Mouse (Mus musculus) thymus, adult 2 months (tissue): ENCODE measurements around the gene Igf1r. TPM values are rescaled to one million over a fixed set of nuclear protein-coding genes. Genes with fewer than 3 reads are reported as not detected.

Experiments used
- DNase-seq: peaks from one replicate; pipeline ENCODE4 v3.0.0; 2021
- H3K27ac ChIP-seq: fragments of 200-500 bp; 2 replicates; pipeline ENCODE4 v1.5.1; 2012; ENCODE audit warnings: low read length, control low read depth; ENCODE audit not compliant: control insufficient read depth, insufficient read depth
- H3K27me3 ChIP-seq: fragments of 200-500 bp; 2 replicates; pipeline ENCODE4 v1.6.1; 2012; ENCODE audit warnings: mild to moderate bottlenecking, low read length, moderate library complexity, mixed read lengths; ENCODE audit not compliant: control insufficient read depth, insufficient read depth
- H3K36me3 ChIP-seq: fragments of 200-500 bp; 2 replicates; pipeline ENCODE4 v1.6.1; 2012; ENCODE audit warnings: mild to moderate bottlenecking, low read length, moderate library complexity; ENCODE audit not compliant: control insufficient read depth, insufficient read depth
- H3K4me1 ChIP-seq: fragments of 200-500 bp; replicated peaks from 2 replicates; pipeline ENCODE4 v1.6.1; 2012; ENCODE audit warnings: low read length; ENCODE audit not compliant: control insufficient read depth, insufficient read depth
- H3K4me3 ChIP-seq: fragments of 200-500 bp; 2 replicates; pipeline ENCODE4 v1.5.1; 2012; ENCODE audit warnings: mild to moderate bottlenecking, low read length, control low read depth, moderate library complexity; ENCODE audit not compliant: control insufficient read depth, insufficient read depth
- CTCF ChIP-seq: fragments of 200-500 bp; IDR thresholded peaks from 2 replicates; pipeline ENCODE4 v1.5.1; 2012; ENCODE audit warnings: mild to moderate bottlenecking, control low read depth, low read length, moderate library complexity, borderline replicate concordance; ENCODE audit not compliant: control insufficient read depth, poor library complexity, insufficient read depth; ENCODE audit errors: extremely low read depth
- POLR2A ChIP-seq: fragments of 200-500 bp; IDR thresholded peaks from 2 replicates; pipeline ENCODE4 v1.6.1; 2012; ENCODE audit warnings: mild to moderate bottlenecking, low read length, control low read depth, moderate library complexity; ENCODE audit not compliant: control insufficient read depth, poor library complexity, insufficient read depth; ENCODE audit errors: extremely low read depth
- WGBS: fragments of 180-500 bp; shearing (Covaris S2); methylation state at CpG from one replicate; pipeline ENCODE4 v1.1.7; 2018; 5-methylcytosine and 5-hydroxymethylcytosine counted together
- polyA plus RNA-seq: library from polyadenylated mRNA; depleted of rRNA; stranded (reverse); fragments of >200 nt; gene quantifications from 2 replicates; pipeline ENCODE4 v1.2.3, GENCODE M21; 2012

Igf1r gene
- polyA plus RNA-seq, 1 experiment, result 9.2 TPM

DNA sequence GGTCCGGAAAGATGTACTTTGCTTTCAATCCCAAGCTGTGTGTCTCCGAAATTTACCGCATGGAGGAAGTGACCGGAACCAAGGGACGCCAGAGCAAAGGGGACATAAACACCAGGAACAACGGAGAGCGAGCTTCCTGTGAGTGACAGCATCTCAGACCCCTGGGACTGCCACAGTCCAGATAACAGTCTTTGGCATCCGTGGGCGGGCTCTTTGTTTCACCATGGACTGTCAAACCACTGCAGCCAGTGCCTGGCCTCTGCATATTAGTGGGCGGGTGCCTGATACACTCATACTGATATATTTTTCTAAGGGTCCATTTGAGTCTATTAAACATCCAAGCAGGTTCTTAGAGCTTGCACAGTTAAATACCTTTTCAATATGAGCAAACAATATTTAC, 230.8 kb downstream of the Igf1r start:
- TF ChIP-seq CTCF, result no peak
- no peak for TF ChIP-seq POLR2A
- Histone ChIP-seq H3K27me3 (no peaks in the 10 kb centered on the region), H3K27ac (no peak overlapping the region), H3K4me1 (no peaks in the 10 kb centered on the region), H3K36me3 (no peaks in the 10 kb centered on the region), H3K4me3 (no peak overlapping the region)
- WGBS, result 95% methylated on average over 10 of the region's 10 CpGs
- no peak for DNase-seq

GRCm38 (mm10) chr7:68189211-68189610, 236.6 kb downstream of the Igf1r start:
- H3K4me3 ChIP-seq, result no peak overlapping the region
- 39% methylated on average over 6 of the region's 6 CpGs for WGBS
- TF ChIP-seq POLR2A (no peak), CTCF (no peak)
- 0 out of 2 replicates have a peak, but pooled peaks cover 4% of the 10 kb centered on the region for H3K36me3 ChIP-seq
- DNase-seq, result no peak
- H3K27ac ChIP-seq, result no peak overlapping the region
- H3K27me3 ChIP-seq, result no peaks in the 10 kb centered on the region
- H3K4me1 ChIP-seq, result peaks cover 20% of the 10 kb centered on the region

DNA sequence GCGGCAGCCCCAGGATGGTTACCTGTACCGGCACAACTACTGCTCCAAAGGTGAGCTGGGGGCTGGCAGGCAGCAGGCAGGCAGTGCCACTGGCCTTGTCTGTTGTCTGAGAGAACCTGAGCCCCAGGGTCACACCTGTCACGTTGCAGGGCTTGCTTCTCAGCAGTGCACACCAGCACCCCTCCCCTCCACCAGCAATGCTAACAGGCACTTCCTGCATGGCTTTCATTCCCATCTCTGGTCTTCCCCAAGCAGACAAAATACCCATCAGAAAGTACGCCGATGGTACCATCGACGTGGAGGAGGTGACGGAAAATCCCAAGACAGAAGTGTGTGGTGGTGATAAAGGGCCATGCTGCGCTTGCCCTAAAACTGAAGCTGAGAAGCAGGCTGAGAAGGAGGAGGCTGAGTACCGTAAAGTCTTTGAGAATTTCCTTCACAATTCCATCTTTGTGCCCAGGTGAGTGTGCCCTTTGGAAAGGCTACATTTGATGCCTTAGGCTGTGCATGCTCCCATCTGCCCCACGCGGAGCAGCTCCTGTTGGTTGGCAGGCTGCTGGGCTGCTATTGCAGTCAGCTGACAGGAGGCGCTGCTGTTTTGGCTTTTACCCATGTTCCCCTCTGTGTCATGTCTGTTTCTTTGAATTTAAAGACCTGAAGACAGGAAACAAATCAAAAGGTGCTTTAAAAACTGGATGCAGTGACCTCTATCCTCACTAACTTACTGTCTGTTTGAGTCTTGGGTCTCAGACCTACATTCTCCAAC, 237.2 kb downstream of the Igf1r start:
- Histone ChIP-seq H3K27ac (no peak overlapping the region), H3K4me1 (peaks cover 20% of the 10 kb centered on the region), H3K36me3 (0 out of 2 replicates have a peak, but pooled peaks cover 4% of the 10 kb centered on the region), H3K27me3 (no peaks in the 10 kb centered on the region), H3K4me3 (no peak overlapping the region)
- 61% methylated on average over 13 of the region's 13 CpGs for WGBS
- TF ChIP-seq CTCF, result peak; percentile 53; the same call in 1 of the 2 replicates
- TF ChIP-seq POLR2A, result no peak
- DNase-seq, result peak; percentile 50

- Histone ChIP-seq H3K27me3 (no peaks in the 10 kb centered on the region), H3K4me1 (peaks cover 20% of the 10 kb centered on the region), H3K4me3 (no peak overlapping the region), H3K36me3 (peaks cover 4% of the 10 kb centered on the region; the same call in 1 of the 2 replicates), H3K27ac (no peak overlapping the region)
- no peak for DNase-seq
- WGBS, result 79% methylated on average over 15 of the region's 15 CpGs
- TF ChIP-seq POLR2A (no peak), CTCF (no peak)
Measured at GRCm38 (mm10) chr7:68193958-68194695, 241.5 kb downstream of the Igf1r start.

DNA sequence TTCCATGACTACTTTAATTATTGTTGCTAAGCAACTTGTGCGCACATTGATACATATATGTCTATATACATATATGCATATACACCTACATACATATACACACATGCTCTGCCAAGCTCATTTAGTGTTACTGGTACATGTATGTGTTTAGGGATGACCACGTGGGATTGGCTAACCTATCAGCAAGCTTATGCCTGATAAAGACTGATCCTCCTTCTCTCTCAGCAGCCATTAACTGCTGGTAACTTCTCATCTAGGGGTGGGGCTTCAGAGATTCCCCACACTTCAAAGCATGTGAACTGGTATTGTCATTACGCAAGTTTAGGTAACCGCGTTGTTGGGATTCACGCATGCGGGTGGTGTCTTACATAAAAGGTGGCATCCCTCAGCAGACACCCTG, 247.0 kb downstream of the Igf1r start:
- Histone ChIP-seq H3K36me3 (no peaks in the 10 kb centered on the region; the same call in 1 of the 2 replicates), H3K27me3 (no peaks in the 10 kb centered on the region), H3K4me3 (no peak overlapping the region), H3K4me1 (no peaks in the 10 kb centered on the region), H3K27ac (no peak overlapping the region)
- TF ChIP-seq POLR2A, result no peak
- no peak for TF ChIP-seq CTCF
- DNase-seq, result no peak
- over 99% methylated on average over 7 of the region's 7 CpGs for WGBS

GRCm38 (mm10) chr7:68205776-68206427, 253.3 kb downstream of the Igf1r start:
- 59% methylated on average over 8 of the region's 8 CpGs for WGBS
- Histone ChIP-seq H3K4me3 (no peak overlapping the region), H3K4me1 (peaks cover 28% of the 10 kb centered on the region), H3K36me3 (no peaks in the 10 kb centered on the region; the same call in 1 of the 2 replicates), H3K27me3 (no peaks in the 10 kb centered on the region), H3K27ac (no peak overlapping the region)
- TF ChIP-seq POLR2A (no peak), CTCF (no peak)
- DNase-seq, result no peak
